Mouse (Mus musculus) myocyte (in vitro differentiated cells): ENCODE data around the gene Cacnb2.

Source experiments
- CEBPB ChIP-seq: IDR thresholded peaks from 2 replicates; pipeline ENCODE4 v1.6.1; 2011; ENCODE audit warnings: mild to moderate bottlenecking, moderate library complexity; ENCODE audit not compliant: poor library complexity, insufficient read depth, severe bottlenecking
- E2F4 ChIP-seq: IDR thresholded peaks from one replicate; pipeline ENCODE4 v1.6.1; 2011; ENCODE audit warnings: mild to moderate bottlenecking, control low read depth, moderate library complexity; ENCODE audit not compliant: insufficient read depth
- MAX ChIP-seq: IDR thresholded peaks from one replicate; pipeline ENCODE4 v1.6.1; 2011; ENCODE audit warnings: low read depth, mild to moderate bottlenecking, control low read depth
- MYOD1 ChIP-seq, 3 experiments: IDR thresholded peaks; one replicate each; pipeline ENCODE4 v1.6.1; 2011; ENCODE audit warnings: control low read depth in 2 of 3, low read depth in 2 of 3, mild to moderate bottlenecking in 2 of 3, moderate library complexity in 1 of 3; ENCODE audit not compliant: insufficient read length in 2 of 3, control insufficient read depth in 1 of 3
- MYOG ChIP-seq, 3 experiments: IDR thresholded peaks; one replicate each; pipeline ENCODE4 v1.6.1; 2011; ENCODE audit warnings: control low read depth in 2 of 3, low read depth in 2 of 3, mild to moderate bottlenecking in 2 of 3; ENCODE audit not compliant: insufficient read length in 2 of 3, control insufficient read depth in 1 of 3, insufficient read depth in 1 of 3
- POLR2A ChIP-seq: IDR thresholded peaks from one replicate; pipeline ENCODE4 v1.6.1; 2011; ENCODE audit warnings: low read depth, mild to moderate bottlenecking, control low read depth, moderate library complexity; ENCODE audit not compliant: insufficient read length
- POLR2AphosphoS2 ChIP-seq: IDR thresholded peaks from one replicate; pipeline ENCODE4 v1.6.1; 2011; ENCODE audit warnings: low read depth, control low read depth; ENCODE audit not compliant: insufficient read length
- TCF12 ChIP-seq: IDR thresholded peaks from one replicate; pipeline ENCODE4 v1.6.1; 2011; ENCODE audit warnings: mild to moderate bottlenecking, control low read depth; ENCODE audit not compliant: poor library complexity, insufficient read depth, severe bottlenecking
- TCF3 ChIP-seq: IDR thresholded peaks from one replicate; pipeline ENCODE4 v1.6.1; 2011; ENCODE audit warnings: low read depth, control low read depth; ENCODE audit not compliant: insufficient read length
- USF1 ChIP-seq: IDR thresholded peaks from one replicate; pipeline ENCODE4 v1.6.1; 2011; ENCODE audit warnings: low read depth, mild to moderate bottlenecking, control low read depth, moderate library complexity

GRCm38 (mm10) chr2:14984029-14984428 is 381.1 kb downstream of the Cacnb2 start:
- TF ChIP-seq POLR2A, result no peak
- no peak for TF ChIP-seq MYOD1 (IDR thresholded peaks at IDR 0.05; ENCODE audit: control insufficient read depth in 1 of 3, insufficient read length in 2 of 3, low read depth in 2 of 3)
- no peak for TF ChIP-seq E2F4
- TF ChIP-seq USF1, result no peak
- no peak for TF ChIP-seq TCF3
- TF ChIP-seq MAX, result no peak
- no peak for TF ChIP-seq CEBPB
- TF ChIP-seq MYOG (IDR thresholded peaks at IDR 0.05; ENCODE audit: control insufficient read depth in 1 of 3, insufficient read depth in 1 of 3, insufficient read length in 2 of 3, low read depth in 2 of 3), result no peak
- TF ChIP-seq POLR2AphosphoS2, result no peak
- TF ChIP-seq TCF12, result no peak
